Mouse (Mus musculus) heart, adult 18-20 months (tissue): Measurements from ENCODE around the gene Odf2. TPM values are rescaled to one million over a fixed set of nuclear protein-coding genes. Genes with fewer than 3 reads are reported as not detected.
"Not testable (repeated sequence)": the region's sequence is repeated elsewhere in the genome, so short reads cannot be mapped to it uniquely, and the experiment has no call there.

Experiments
- DNase-seq, 2 experiments: peaks; one replicate each; pipeline ENCODE4 v3.0.0; 2021 to 2022; ENCODE audit warnings: mixed read lengths in 1 of 2
- total RNA-seq, 2 experiments: library from RNA; stranded (reverse); gene quantifications; 2 replicates each; pipeline ENCODE4 v1.2.3; 2021

The Odf2 gene
- total RNA-seq, 2 experiments from 2014 or later: 15.0 to 21.8 TPM

- DNase-seq: peak; percentile 89
Measured at GRCm38 (mm10) chr2:29868949-29869645, 19.9 kb upstream of the Odf2 start, which contains the start of gene Cercam. Cercam (plus strand) TSS chr2:29869164.

- DNase-seq: peak; percentile 51 to 65
Measured at GRCm38 (mm10) chr2:29869646-29870451, 19.2 kb upstream of the Odf2 start.

GRCm38 (mm10) chr2:29872581-29873295 is 16.3 kb upstream of the Odf2 start:
- DNase-seq: no peak

GRCm38 (mm10) chr2:29873801-29874200 is 15.2 kb upstream of the Odf2 start:
- no peak for DNase-seq

- no peak for DNase-seq
Measured at GRCm38 (mm10) chr2:29878061-29878460, 11.0 kb upstream of the Odf2 start.

- no peak for DNase-seq
Measured at GRCm38 (mm10) chr2:29879191-29879590, 9.8 kb upstream of the Odf2 start.

- peak; percentile 51 to 54 for DNase-seq
Measured at GRCm38 (mm10) chr2:29879964-29880830, 8.8 kb upstream of the Odf2 start.

- not testable (repeated sequence) for DNase-seq
Measured at GRCm38 (mm10) chr2:29886659-29887292, 2.2 kb upstream of the Odf2 start.

- peak; percentile 80 to 85 for DNase-seq
Measured at GRCm38 (mm10) chr2:29889991-29890833, 1.2 kb downstream of the Odf2 start.

GRCm38 (mm10) chr2:29891773-29892172 is 2.8 kb downstream of the Odf2 start:
- no peak for DNase-seq

GRCm38 (mm10) chr2:29896071-29896470 is 7.0 kb downstream of the Odf2 start:
- no peak for DNase-seq

- no peak for DNase-seq
Measured at GRCm38 (mm10) chr2:29897366-29897765, 8.3 kb downstream of the Odf2 start.

- DNase-seq: no peak
Measured at GRCm38 (mm10) chr2:29898081-29898480, 9.1 kb downstream of the Odf2 start.

GRCm38 (mm10) chr2:29902194-29902593 is 13.2 kb downstream of the Odf2 start:
- DNase-seq: no peak

- not testable (repeated sequence) for DNase-seq
Measured at GRCm38 (mm10) chr2:29908171-29908570, 19.1 kb downstream of the Odf2 start.

GRCm38 (mm10) chr2:29910042-29910441 is 21.0 kb downstream of the Odf2 start:
- DNase-seq: no peak

- DNase-seq: no peak
Measured at GRCm38 (mm10) chr2:29917621-29918020, 28.6 kb downstream of the Odf2 start.

- DNase-seq: peak; percentile 80 to 84
Measured at GRCm38 (mm10) chr2:29922011-29922410, 33.0 kb downstream of the Odf2 start.

GRCm38 (mm10) chr2:29926542-29926941 is 37.5 kb downstream of the Odf2 start:
- no peak for DNase-seq

- no peak for DNase-seq
Measured at GRCm38 (mm10) chr2:29930506-29930905, 41.5 kb downstream of the Odf2 start.
